8 mouse cellular contexts compared by ENCODE assay signal in genomic region chr1:166102920-166103608, GRCm38 (mm10). TPM values are rescaled to one million over a fixed set of nuclear protein-coding genes. Genes with fewer than 3 reads are reported as not detected.
DNase-seq lines count a peak whose midpoint lies in the region; ATAC-seq lines count a peak whose summit lies in the region.

No protein-coding gene starts in this region.

- no peaks in the 10 kb centered on the region for H3K27me3 ChIP-seq in forebrain, embryonic 12.5 days
- no peaks in the 10 kb centered on the region for H3K27me3 ChIP-seq in forebrain, embryonic 15.5 days

- H3K27ac ChIP-seq in forebrain, embryonic 12.5 days: no peak overlapping the region
- no peak overlapping the region for H3K27ac ChIP-seq in forebrain, embryonic 15.5 days (replicated peaks)

- H3K4me1 ChIP-seq in forebrain, embryonic 12.5 days: no peaks in the 10 kb centered on the region
- no peaks in the 10 kb centered on the region for H3K4me1 ChIP-seq in forebrain, embryonic 15.5 days

- WGBS in forebrain, embryonic 12.5 days: 70% methylated on average over 11 of the region's 11 CpGs
- WGBS in forebrain, embryonic 15.5 days: 77% methylated on average over 11 of the region's 11 CpGs

- H3K36me3 ChIP-seq in forebrain, embryonic 12.5 days (replicated peaks): no peaks in the 10 kb centered on the region
- no peaks in the 10 kb centered on the region for H3K36me3 ChIP-seq in forebrain, embryonic 15.5 days

- H3K4me2 ChIP-seq in forebrain, embryonic 12.5 days: no peak overlapping the region
- no peak overlapping the region for H3K4me2 ChIP-seq in forebrain, embryonic 15.5 days (replicated peaks)

- H3K9me3 ChIP-seq in forebrain, embryonic 12.5 days: no peaks in the 10 kb centered on the region
- H3K9me3 ChIP-seq in forebrain, embryonic 15.5 days: no peaks in the 10 kb centered on the region

- H3K9ac ChIP-seq in forebrain, embryonic 12.5 days: no peak overlapping the region
- H3K9ac ChIP-seq in forebrain, embryonic 15.5 days (replicated peaks): no peak overlapping the region

- H3K4me3 ChIP-seq in forebrain, embryonic 12.5 days (replicated peaks): no peak overlapping the region
- no peak overlapping the region for H3K4me3 ChIP-seq in forebrain, embryonic 15.5 days

- 0 out of 2 replicates have a peak, but pooled peaks have one; percentile 14 for ATAC-seq in forebrain, embryonic 12.5 days (ENCODE audit: low FRiP score)
- no peak for ATAC-seq in forebrain, embryonic 15.5 days (replicated peaks)

- DNase-seq in urinary bladder, postnatal 14 days (ENCODE audit: low spot score): peak; percentile 44
- DNase-seq in urinary bladder, adult 2 months (ENCODE audit: low spot score): no peak
- DNase-seq in hindlimb bud, embryonic 11.5 days (ENCODE audit: extremely low spot score, low read depth, low spot score): peak; percentile 57
- peak; percentile 58 to 59 for DNase-seq in natural killer cell, adult 2 months (ENCODE audit: low spot score in 2 of 2)
- DNase-seq in layer of hippocampus, adult 11-12 months (ENCODE audit: low spot score): no peak
- DNase-seq in MN1 (ENCODE audit: low spot score): no peak

RNA-seq across cellular contexts. Expression of gene Dusp27, which starts 24.7 kb away (rescaled TPM):
- 1.4 and 1.8 TPM in 2 replicates for polyA plus RNA-seq in forebrain, embryonic 12.5 days (2016; fragmentation: Nextera tagmentation; extraction: Ambion mirVana)
- 0.86 and 0.98 TPM in 2 replicates for polyA plus RNA-seq in forebrain, embryonic 15.5 days (2015; fragmentation: Nextera tagmentation; extraction: Ambion mirVana)
- 0.03 and 0.06 TPM in 2 replicates for polyA plus RNA-seq in urinary bladder, adult 2 months (2012; rRNA removed)

RNA-seq across cellular contexts. Expression of gene Gpa33, which starts 27.0 kb away (rescaled TPM):
- polyA plus RNA-seq in forebrain, embryonic 12.5 days (2016; fragmentation: Nextera tagmentation; extraction: Ambion mirVana): not detected in 2 replicates
- polyA plus RNA-seq in forebrain, embryonic 15.5 days (2015; fragmentation: Nextera tagmentation; extraction: Ambion mirVana): not detected in 2 replicates
- polyA plus RNA-seq in urinary bladder, adult 2 months (2012; rRNA removed): 57.3 and 59.9 TPM in 2 replicates

Comparison
In these comparisons a context has a peak if more than half of its experiments do, and no peak if none do; other contexts are left out.
1. DNase-seq: peak in urinary bladder, postnatal 14 days (single experiment), hindlimb bud, embryonic 11.5 days (single experiment) and natural killer cell, adult 2 months (2 of 2); none in urinary bladder, adult 2 months (single experiment), layer of hippocampus, adult 11-12 months (single experiment) and MN1 (single experiment).
2. RNA of gene Gpa33, which starts 27.0 kb away (polyA plus RNA-seq): 57.3 to 59.9 TPM in urinary bladder, adult 2 months; not detected in forebrain, embryonic 15.5 days and not detected in forebrain, embryonic 12.5 days; every median in the first group is over 10 times any median in the second.